In the genomic region with DNA sequence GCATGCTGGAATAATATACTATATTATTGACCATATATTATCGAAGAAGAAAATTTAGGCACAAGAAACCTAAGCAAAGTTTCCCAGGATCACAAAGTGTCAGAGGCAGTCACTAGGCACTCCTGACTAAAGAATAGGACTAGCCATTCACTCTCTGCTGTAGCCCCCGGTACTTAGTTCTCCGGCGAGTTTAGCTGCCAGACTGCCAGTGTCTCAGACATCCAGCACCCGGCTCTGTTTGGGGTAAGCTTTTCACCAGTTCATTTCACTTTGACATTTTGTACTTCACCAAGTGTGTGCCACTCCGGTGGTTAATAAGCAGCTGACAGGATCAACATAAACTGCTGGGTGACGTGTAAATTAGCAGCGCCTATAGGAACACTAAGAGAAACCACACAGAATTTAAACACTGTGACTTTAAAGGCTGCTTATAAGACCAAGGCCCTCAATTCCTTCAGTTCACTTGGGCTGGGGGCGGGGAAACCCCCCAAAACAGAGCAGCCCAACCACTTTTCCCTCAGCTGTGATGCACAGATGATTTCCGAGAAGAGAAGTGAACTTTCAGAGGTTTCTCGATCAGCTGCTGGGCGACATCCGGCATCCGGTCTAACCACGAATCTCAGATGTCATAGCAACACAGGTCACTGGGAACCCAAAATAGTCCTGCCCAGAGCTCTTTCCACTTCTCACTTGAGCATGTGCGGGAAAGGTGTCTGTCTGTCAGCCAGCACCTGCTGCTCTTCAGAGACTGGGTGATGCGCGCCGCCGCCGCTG, we compare ENCODE assay signal across 9 mouse cellular contexts.
A peak's percentile ranks its signal among the peaks of the same experiment; 100 is the strongest.
DNase-seq lines count a peak whose midpoint lies in the region; ATAC-seq lines count a peak whose summit lies in the region.
"Had no signal": no experiment of that assay in that cellular context is flagged by ENCODE, and none has a peak within 500 bp of the region (broad histone marks: within the 10 kb centered on the region; RNA-seq: fewer than 3 reads in every experiment).

No protein-coding gene starts in this region.

- no peak overlapping the region; the same call in 1 of the 2 replicates for H3K4me2 ChIP-seq in forebrain, embryonic 14.5 days (ENCODE audit: low read length)
- peak overlapping the region; percentile 52 for H3K4me2 ChIP-seq in midbrain, embryonic 13.5 days (replicated peaks)
- H3K4me2 ChIP-seq: limb, embryonic 15.5 days had no signal

- H3K36me3 ChIP-seq in forebrain, embryonic 14.5 days (ENCODE audit: control insufficient read depth, insufficient read depth, low read length) = no peaks in the 10 kb centered on the region
- no peaks in the 10 kb centered on the region for H3K36me3 ChIP-seq in midbrain, embryonic 13.5 days
- no peaks in the 10 kb centered on the region for H3K36me3 ChIP-seq in splenic B cell, adult 2 months (ENCODE audit: control insufficient read depth, insufficient read depth, low read length, poor library complexity, severe bottlenecking)
- H3K36me3 ChIP-seq: limb, embryonic 15.5 days had no signal

- H3K27me3 ChIP-seq in forebrain, embryonic 14.5 days (replicated peaks; ENCODE audit: control insufficient read depth, insufficient read depth, low read length) = no peaks in the 10 kb centered on the region
- no peaks in the 10 kb centered on the region for H3K27me3 ChIP-seq in midbrain, embryonic 13.5 days
- no peaks in the 10 kb centered on the region for H3K27me3 ChIP-seq in splenic B cell, adult 2 months (ENCODE audit: control insufficient read depth, insufficient read depth, low read length, poor library complexity, severe bottlenecking)
- H3K27me3 ChIP-seq: limb, embryonic 15.5 days had no signal

- no peaks in the 10 kb centered on the region for H3K9me3 ChIP-seq in forebrain, embryonic 14.5 days (replicated peaks; ENCODE audit: control insufficient read depth, low read length)
- H3K9me3 ChIP-seq in midbrain, embryonic 13.5 days = no peaks in the 10 kb centered on the region
- H3K9me3 ChIP-seq: limb, embryonic 15.5 days had no signal

- DNase-seq in gastrocnemius, postnatal 14 days = peak; percentile 19
- no peak for DNase-seq in gastrocnemius, postnatal 4 days (ENCODE audit: low spot score in 2 of 2)
- peak; percentile 49 for DNase-seq in forebrain, embryonic 14.5 days (ENCODE audit: low spot score)
- DNase-seq in kidney, postnatal 4 days = peak; percentile 22 to 42
- peak; percentile 98 for DNase-seq in splenic B cell, adult 2 months (ENCODE audit: low read depth, low spot score)
- DNase-seq in adipocyte (ENCODE audit: low spot score) = no peak

- 62% methylated on average over 21 of the region's 21 CpGs for WGBS in forebrain, embryonic 14.5 days
- 53% methylated on average over 21 of the region's 21 CpGs for WGBS in midbrain, embryonic 13.5 days

- ATAC-seq in CD4-positive, CD25-positive, alpha-beta regulatory T cell, adult 4 months = peak; percentile 76
- ATAC-seq in forebrain, embryonic 14.5 days = peak; percentile 53
- 0 out of 2 replicates have a peak, but pooled peaks have one; percentile 34 for ATAC-seq in midbrain, embryonic 13.5 days

- H3K4me3 ChIP-seq in forebrain, embryonic 14.5 days (ENCODE audit: low read depth, low read length) = no peak overlapping the region
- peak overlapping the region; percentile 15 for H3K4me3 ChIP-seq in midbrain, embryonic 13.5 days (replicated peaks)
- H3K4me3 ChIP-seq: limb, embryonic 15.5 days had no signal

- no peaks in the 10 kb centered on the region for H3K4me1 ChIP-seq in forebrain, embryonic 14.5 days (ENCODE audit: control insufficient read depth, insufficient read depth, low read length)
- H3K4me1 ChIP-seq in midbrain, embryonic 13.5 days (replicated peaks) = 0 out of 2 replicates have a peak, but pooled peaks cover 11% of the 10 kb centered on the region

- H3K27ac ChIP-seq in forebrain, embryonic 14.5 days (ENCODE audit: low read depth, low read length) = no peak overlapping the region
- H3K27ac ChIP-seq in midbrain, embryonic 13.5 days = no peak overlapping the region
- H3K27ac ChIP-seq: limb, embryonic 15.5 days had no signal

- H3K9ac ChIP-seq in forebrain, embryonic 14.5 days (ENCODE audit: low read length) = 0 out of 2 replicates have a peak overlapping the region, but pooled peaks have one; percentile 0
- peak overlapping the region; percentile 11; the same call in 1 of the 2 replicates for H3K9ac ChIP-seq in midbrain, embryonic 13.5 days (replicated peaks)
- H3K9ac ChIP-seq: limb, embryonic 15.5 days had no signal

- intact Hi-C loops in gastrocnemius, postnatal 14 days (cut with DNase I; ENCODE audit: low total_unique reads) = no loop called here

Comparison
In these comparisons a context has a peak if more than half of its experiments do, and no peak if none do; other contexts are left out.
1. DNase-seq: peak in gastrocnemius, postnatal 14 days (single experiment), forebrain, embryonic 14.5 days (single experiment), kidney, postnatal 4 days (2 of 2) and splenic B cell, adult 2 months (single experiment); none in gastrocnemius, postnatal 4 days (0 of 2) and adipocyte (single experiment).
2. Peak in every context shown above with its lines, with median percentiles within 50 percentile points of each other: ATAC-seq.